Mouse (Mus musculus) frontal cortex, postnatal 36 days (tissue): Measurements from ENCODE around the gene Zfp983.
"Not testable (repeated sequence)": the region's sequence is repeated elsewhere in the genome, so short reads cannot be mapped to it uniquely, and the experiment has no call there.

ENCODE experiments used
- DNase-seq, 2 experiments: peaks; one replicate each; pipeline ENCODE4 v3.0.0; 2022; ENCODE audit warnings: low spot score in 2 of 2

Gene Zfp983

GRCm38 (mm10) chr17:21650364-21650907 lies at the start of gene Zfp983:
Gene Zfp983, plus strand, starts transcription at chr17:21650624.
- DNase-seq, result peak; percentile 55 to 70

GRCm38 (mm10) chr17:21616356-21616755 lies 34.1 kb upstream of the Zfp983 start:
- DNase-seq, result no peak

GRCm38 (mm10) chr17:21617352-21617751 lies 33.1 kb upstream of the Zfp983 start:
- DNase-seq, result no peak

- no peak for DNase-seq
Observed at GRCm38 (mm10) chr17:21623647-21624046, 26.8 kb upstream of the Zfp983 start.

GRCm38 (mm10) chr17:21635758-21636157 lies 14.7 kb upstream of the Zfp983 start:
- DNase-seq, result not testable (repeated sequence)

- DNase-seq, result no peak
Observed at GRCm38 (mm10) chr17:21648791-21649190, 1.6 kb upstream of the Zfp983 start.

- peak in 1 of 2 experiments; percentile 2 for DNase-seq
Observed at GRCm38 (mm10) chr17:21649936-21650335, 488 bp upstream of the Zfp983 start.

- DNase-seq, result not testable (repeated sequence)
Observed at GRCm38 (mm10) chr17:21678826-21679225, 28.4 kb downstream of the Zfp983 start.

GRCm38 (mm10) chr17:21679273-21680018 lies 29.0 kb downstream of the Zfp983 start:
- peak; percentile 75 to 87 for DNase-seq

- not testable (repeated sequence) for DNase-seq
Observed at GRCm38 (mm10) chr17:21680019-21680376, 29.6 kb downstream of the Zfp983 start.

- no peak for DNase-seq
Observed at GRCm38 (mm10) chr17:21691560-21691959, 41.1 kb downstream of the Zfp983 start, which contains the start of gene Gm10226. Gene Gm10226, plus strand, starts transcription at chr17:21691860.

- no peak for DNase-seq
Observed at GRCm38 (mm10) chr17:21693342-21693741, 42.9 kb downstream of the Zfp983 start.

GRCm38 (mm10) chr17:21696073-21696472 lies 45.6 kb downstream of the Zfp983 start:
- DNase-seq, result no peak

- no peak for DNase-seq
Observed at GRCm38 (mm10) chr17:21702281-21703240, 52.1 kb downstream of the Zfp983 start.

- DNase-seq, result no peak
Observed at GRCm38 (mm10) chr17:21703414-21703813, 53.0 kb downstream of the Zfp983 start.

GRCm38 (mm10) chr17:21707343-21707996 lies 57.0 kb downstream of the Zfp983 start, which contains the start of gene Zfp760:
Gene Zfp760, plus strand, starts transcription at chr17:21707741.
- DNase-seq, result peak; percentile 74 to 90

- DNase-seq, result no peak
Observed at GRCm38 (mm10) chr17:21708401-21708800, 58.0 kb downstream of the Zfp983 start.
